Mouse (Mus musculus) ES-E14 (cell line): ENCODE results near the gene Hoxa5. TPM values are rescaled to one million over a fixed set of nuclear protein-coding genes. Genes with fewer than 3 reads are reported as not detected.

Experiments
- DNase-seq: peaks from one replicate; pipeline ENCODE4 v3.0.0-alpha.2; 2013; ENCODE audit warnings: low read depth, low spot score
- H3K27ac ChIP-seq: 2 replicates; pipeline ENCODE4 v1.5.1; 2012; ENCODE audit warnings: low read depth, mild to moderate bottlenecking, low read length, moderate library complexity, mixed read lengths; ENCODE audit not compliant: poor library complexity, insufficient read depth, severe bottlenecking
- H3K36me3 ChIP-seq: 2 replicates; pipeline ENCODE4 v1.6.1; 2012; ENCODE audit warnings: mild to moderate bottlenecking, low read length, moderate library complexity, mixed read lengths; ENCODE audit not compliant: control insufficient read depth, poor library complexity, insufficient read depth, severe bottlenecking
- H3K4me1 ChIP-seq, 2 experiments: fragments of 150-350 bp in 1 of 2; sonication (generic) in 1 of 2; 2 replicates each; pipeline ENCODE4 v1.6.1; 2012; ENCODE audit warnings: low read length in 2 of 2, mild to moderate bottlenecking in 1 of 2, mixed read lengths in 1 of 2; ENCODE audit not compliant: control insufficient read depth in 2 of 2, insufficient read depth in 2 of 2, poor library complexity in 1 of 2
- H3K4me3 ChIP-seq, 2 experiments: fragments of 150-350 bp in 1 of 2; sonication (generic) in 1 of 2; 2 replicates each; pipeline ENCODE4 v1.5.1; 2012; ENCODE audit warnings: low read length in 2 of 2, low read depth in 1 of 2, mild to moderate bottlenecking in 1 of 2, mixed read lengths in 1 of 2; ENCODE audit not compliant: insufficient read depth in 1 of 2, poor library complexity in 1 of 2, severe bottlenecking in 1 of 2
- H3K9ac ChIP-seq: 2 replicates; pipeline ENCODE4 v1.6.1; 2012; ENCODE audit warnings: low read depth, mild to moderate bottlenecking, low read length, mixed read lengths; ENCODE audit not compliant: poor library complexity, insufficient read depth, severe bottlenecking
- H3K9me3 ChIP-seq: fragments of 150-350 bp; sonication (generic); 2 replicates; pipeline ENCODE4 v1.6.1; 2012; ENCODE audit warnings: low read depth, mild to moderate bottlenecking, low read length; ENCODE audit not compliant: control insufficient read depth, insufficient read depth
- CHD2 ChIP-seq: IDR thresholded peaks from 2 replicates; pipeline ENCODE4 v1.6.1; 2014; ENCODE audit warnings: mild to moderate bottlenecking, low read depth, low read length, inconsistent platforms
- HCFC1 ChIP-seq: IDR thresholded peaks from 2 replicates; pipeline ENCODE4 v1.6.1; 2012; ENCODE audit warnings: low read length, inconsistent platforms, borderline replicate concordance; ENCODE audit not compliant: insufficient read depth
- MAFK ChIP-seq: IDR thresholded peaks from 2 replicates; pipeline ENCODE4 v1.6.1; 2014; ENCODE audit warnings: mild to moderate bottlenecking, low read depth, low read length, inconsistent platforms; ENCODE audit not compliant: insufficient read depth
- ZC3H11A ChIP-seq: IDR thresholded peaks from 2 replicates; pipeline ENCODE4 v1.6.1; 2012; ENCODE audit warnings: low read depth, mild to moderate bottlenecking, inconsistent platforms, low read length, borderline replicate concordance
- ZNF384 ChIP-seq: IDR thresholded peaks from 2 replicates; pipeline ENCODE4 v1.6.1; 2012; ENCODE audit warnings: low read depth, low read length, inconsistent platforms
- in situ Hi-C, 2 experiments: fragments of 600-800 bp; cut with MboI; formaldehyde crosslinking; loops; one replicate each; pipeline ENCODE4 v1.15.1; 2025; ENCODE audit warnings: low sequenced_read_pairs in 2 of 2, inconsistent platforms in 1 of 2; ENCODE audit not compliant: unreplicated experiment in 2 of 2
- total RNA-seq: library from RNA; depleted of rRNA; stranded (reverse); fragments of 300-350 nt; gene quantifications from 2 replicates; pipeline ENCODE4 v1.2.3, GENCODE M21; 2012

The Hoxa5 gene
- total RNA-seq, 1 experiment: 0.49 TPM

DNA sequence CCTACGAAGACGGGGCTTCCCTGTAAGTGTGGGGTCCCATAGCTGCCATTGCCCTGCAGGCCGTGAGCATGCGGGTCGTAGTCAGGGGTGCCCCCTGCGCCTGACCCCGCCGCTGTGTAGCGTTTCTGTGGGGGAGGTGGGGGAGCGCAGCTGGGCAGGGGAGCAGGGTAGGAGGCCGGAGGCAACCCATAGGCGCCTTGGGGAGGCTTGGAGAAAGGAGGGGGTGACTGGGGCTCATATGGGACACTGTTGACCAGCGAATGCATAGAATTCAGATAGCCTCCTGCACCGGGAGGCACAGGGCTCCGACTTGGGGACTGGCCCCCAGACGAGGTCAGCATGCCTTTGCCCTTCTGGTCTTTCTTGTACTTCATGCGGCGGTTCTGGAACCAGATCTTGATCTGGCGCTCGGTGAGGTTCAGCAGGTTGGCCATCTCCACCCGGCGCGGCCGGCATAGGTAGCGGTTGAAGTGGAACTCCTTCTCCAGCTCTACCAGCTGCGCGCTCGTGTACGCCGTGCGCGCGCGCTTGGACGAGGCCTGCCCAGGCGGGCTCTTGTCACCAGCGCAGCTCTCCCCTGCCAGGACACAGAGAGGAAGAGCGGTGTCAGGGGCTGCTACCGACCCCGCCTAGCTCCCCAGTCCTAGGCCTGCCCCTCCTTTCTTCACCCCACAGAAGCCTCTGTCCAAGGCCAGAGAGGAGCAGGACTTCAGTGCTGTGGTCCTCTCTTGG lies 34.1 kb downstream of the Hoxa5 start:
- TF ChIP-seq MAFK: no peak
- Histone ChIP-seq H3K9ac (no peak overlapping the region), H3K4me3 (peak overlapping the region in 1 of 2 experiments; percentile 32; a peak in 1 of 4 replicates), H3K4me1 (peaks cover 0 to 3% of the 10 kb centered on the region in 2 experiments; a peak in 1 of 4 replicates), H3K27ac (no peak overlapping the region), H3K9me3 (no peaks in the 10 kb centered on the region), H3K36me3 (no peaks in the 10 kb centered on the region)
- no peak for DNase-seq
- in situ Hi-C loops: loop anchor here in 1 of 2 experiments (10.0 kb wide), 1 partner anchor 144 kb away; the partner anchor contains the start of gene Evx1

- DNase-seq: no peak
- in situ Hi-C loops: loop anchor here (10.0 kb wide), 3 partner anchors 55 to 995 kb away; partner anchors contain the start of genes Evx1 (in 2 of the 2) and Hoxa7 (in 2 of the 2)
Measured at GRCm38 (mm10) chr6:52169499-52170165, 34.8 kb downstream of the Hoxa5 start.

DNA sequence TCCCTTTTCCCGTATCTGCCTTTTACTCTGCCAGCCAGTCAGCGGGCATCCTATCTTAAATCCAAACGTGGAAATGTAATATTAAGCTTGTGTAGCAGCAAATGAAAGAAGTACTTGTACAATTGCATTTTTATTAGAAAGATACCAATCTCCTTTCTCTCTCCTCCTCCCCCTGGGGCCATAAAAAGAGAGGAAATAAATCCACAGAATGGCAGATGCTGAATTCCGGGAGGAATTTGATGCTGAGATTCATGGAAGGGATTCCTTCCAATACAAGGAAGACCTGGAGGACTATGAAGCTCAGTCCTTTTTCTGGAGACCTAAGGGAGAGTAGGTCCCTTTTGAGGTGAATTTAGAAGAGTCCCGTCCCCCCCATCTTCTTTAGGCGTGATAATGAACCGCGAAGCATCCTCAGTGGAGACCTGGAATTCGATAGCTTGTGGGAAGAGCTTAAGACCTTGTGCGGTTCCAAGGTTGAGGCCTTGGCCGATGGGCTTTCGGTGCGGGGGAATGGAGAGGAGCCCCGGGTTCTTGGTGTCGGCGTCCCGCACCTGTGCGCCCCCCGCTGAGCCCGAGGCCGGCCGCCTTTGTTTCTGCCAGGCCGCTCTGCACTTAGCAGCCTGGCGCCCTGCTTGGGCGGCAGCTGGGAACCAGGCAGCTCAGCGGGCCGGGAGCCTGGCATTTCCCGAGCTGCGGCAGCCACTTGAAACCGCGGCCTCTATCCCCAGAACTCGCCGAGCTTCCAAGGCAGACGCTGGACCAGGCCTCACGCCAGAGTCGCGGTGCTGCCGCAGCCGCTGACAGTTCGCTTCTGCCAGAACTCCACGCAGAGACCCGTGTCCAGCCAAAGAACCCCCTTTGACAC lies 36.0 kb downstream of the Hoxa5 start:
- H3K4me3 ChIP-seq: no peak overlapping the region
- in situ Hi-C loops: loop anchor here (10.0 kb wide), 3 partner anchors 56 to 994 kb away; partner anchors contain the start of genes Hoxa7 (in 2 of the 2) and Evx1 (in 1 of the 2)
- H3K4me1 ChIP-seq: peaks cover 0 to 6% of the 10 kb centered on the region in 2 experiments; a peak in 1 of 4 replicates
- H3K9ac ChIP-seq: no peak overlapping the region
- no peak overlapping the region for H3K27ac ChIP-seq
- no peak for TF ChIP-seq HCFC1
- no peak for TF ChIP-seq CHD2
- TF ChIP-seq MAFK: no peak
- no peak for TF ChIP-seq ZNF384
- TF ChIP-seq ZC3H11A: no peak
- no peaks in the 10 kb centered on the region for H3K9me3 ChIP-seq
- no peak for DNase-seq
- no peaks in the 10 kb centered on the region for H3K36me3 ChIP-seq

More at GRCm38 (mm10) chr6:52169499-52170165, 34.8 kb downstream of the Hoxa5 start:
- H3K4me3 ChIP-seq: no peak overlapping the region
- TF ChIP-seq CHD2 (no peak), MAFK (no peak), HCFC1 (no peak), ZC3H11A (no peak), ZNF384 (no peak)
- H3K9ac ChIP-seq: no peak overlapping the region
- H3K27ac ChIP-seq: no peak overlapping the region
- H3K9me3 ChIP-seq: no peaks in the 10 kb centered on the region
- H3K4me1 ChIP-seq: peaks cover 0 to 4% of the 10 kb centered on the region in 2 experiments; a peak in 1 of 4 replicates
- H3K36me3 ChIP-seq: no peaks in the 10 kb centered on the region

DNA sequence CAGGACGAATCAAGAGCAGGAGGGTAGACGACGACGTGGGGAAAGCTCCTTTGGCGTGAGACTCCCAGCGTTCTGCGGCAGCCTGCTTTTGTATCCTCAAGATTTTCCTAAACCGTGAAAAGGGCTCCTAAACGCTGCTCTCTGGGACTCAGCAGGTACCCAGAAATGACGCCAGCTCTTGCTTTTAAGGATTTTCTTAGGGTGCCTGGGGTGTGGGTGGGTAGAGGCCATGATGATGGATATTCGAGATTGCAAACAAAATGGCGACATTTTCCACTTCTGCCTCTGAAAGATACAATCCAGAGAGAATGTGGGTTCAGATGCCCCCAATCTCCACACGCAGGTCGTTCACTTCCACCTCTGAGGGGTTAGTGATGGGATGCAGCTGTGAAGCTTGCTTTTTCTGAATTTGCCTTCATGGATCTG lies 36.6 kb downstream of the Hoxa5 start:
- Histone ChIP-seq H3K4me3 (no peak overlapping the region), H3K4me1 (peaks cover 0 to 9% of the 10 kb centered on the region in 2 experiments; a peak in 1 of 4 replicates), H3K9me3 (no peaks in the 10 kb centered on the region), H3K36me3 (no peaks in the 10 kb centered on the region), H3K27ac (no peak overlapping the region), H3K9ac (no peak overlapping the region)
- in situ Hi-C loops: loop anchor here (10.0 kb wide), 3 partner anchors 57 to 993 kb away; partner anchors contain the start of genes Hoxa7 (in 2 of the 2) and Evx1 (in 1 of the 2)
- DNase-seq: no peak
- TF ChIP-seq MAFK: no peak
- TF ChIP-seq CHD2: no peak
- no peak for TF ChIP-seq HCFC1
- TF ChIP-seq ZC3H11A: no peak
